Mouse (Mus musculus) thymus, postnatal 10 days (tissue): Measurements from ENCODE around the gene Vmn1r225.
"Not testable (repeated sequence)": the region's sequence is repeated elsewhere in the genome, so short reads cannot be mapped to it uniquely, and the experiment has no call there.

ENCODE experiments used
- DNase-seq, 2 experiments: peaks; one replicate each; pipeline ENCODE4 v3.0.0; 2021; ENCODE audit warnings: low spot score in 2 of 2

Vmn1r225 gene

DNA sequence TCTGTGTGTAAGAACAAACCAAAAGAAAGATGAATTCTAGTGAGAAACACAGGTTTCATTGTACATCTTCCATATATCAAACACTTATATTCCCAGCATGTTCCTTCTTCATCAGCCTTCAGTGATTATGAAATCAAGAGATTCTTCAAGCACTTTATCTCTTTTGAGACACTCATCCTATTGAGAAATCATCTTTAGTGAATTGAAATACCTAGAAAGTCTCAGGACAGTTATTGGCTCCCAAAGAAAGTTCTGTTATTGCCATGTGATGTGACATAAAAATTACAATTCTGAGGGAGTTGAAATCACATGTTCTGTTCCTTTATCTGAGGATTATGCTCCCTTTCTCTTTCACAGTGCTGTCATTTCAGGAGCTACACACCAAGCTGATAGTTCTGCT lies at the start of gene Vmn1r225:
TSS of gene Vmn1r225 (plus strand) at position 301 of the 400 bp plus-strand sequence.
- DNase-seq: no peak

GRCm38 (mm10) chr17:20473311-20473710 lies 24.6 kb upstream of the Vmn1r225 start:
- DNase-seq: no peak

- no peak for DNase-seq
Observed at GRCm38 (mm10) chr17:20481231-20481630, 16.7 kb upstream of the Vmn1r225 start, which contains the start of gene Vmn2r108. Gene Vmn2r108, minus strand, starts transcription at chr17:20481331.

GRCm38 (mm10) chr17:20508247-20508646 lies 10.3 kb downstream of the Vmn1r225 start:
- DNase-seq: not testable (repeated sequence)
